Mouse (Mus musculus) c-Kit-negative CD71-positive TER-119-positive erythroid progenitor cells, embryonic 14.5 days (primary cell): ENCODE measurements around the gene Ercc2.

Experiments
- DNase-seq: peaks from one replicate; pipeline ENCODE4 v3.0.0-alpha.2; 2013; ENCODE audit warnings: low read depth, low spot score

Gene Ercc2

GRCm38 (mm10) chr7:19405417-19405816 is 23.6 kb downstream of the Ercc2 start:
- peak; percentile 55 for DNase-seq

- no peak for DNase-seq
These were observed 27.9 kb downstream of the Ercc2 start for GRCm38 (mm10) chr7:19409753-19410152.

- no peak for DNase-seq
These were observed 29.0 kb downstream of the Ercc2 start for GRCm38 (mm10) chr7:19410766-19411344.

- DNase-seq = no peak
These were observed 30.0 kb downstream of the Ercc2 start for GRCm38 (mm10) chr7:19411783-19412182.

GRCm38 (mm10) chr7:19413525-19413924 is 31.7 kb downstream of the Ercc2 start:
- DNase-seq = no peak

- no peak for DNase-seq
These were observed 34.8 kb downstream of the Ercc2 start for GRCm38 (mm10) chr7:19416590-19416989.

- DNase-seq = no peak
These were observed 38.3 kb downstream of the Ercc2 start for GRCm38 (mm10) chr7:19420121-19420520.

GRCm38 (mm10) chr7:19420821-19421636 is 39.2 kb downstream of the Ercc2 start:
- peak; percentile 48 for DNase-seq

- DNase-seq = no peak
These were observed 41.3 kb downstream of the Ercc2 start for GRCm38 (mm10) chr7:19423083-19423482.

GRCm38 (mm10) chr7:19424051-19424450 is 42.2 kb downstream of the Ercc2 start:
- no peak for DNase-seq

- DNase-seq = no peak
These were observed 44.5 kb downstream of the Ercc2 start for GRCm38 (mm10) chr7:19426349-19426748.

- DNase-seq = no peak
These were observed 45.1 kb downstream of the Ercc2 start for GRCm38 (mm10) chr7:19426888-19427287.

GRCm38 (mm10) chr7:19427999-19428650 is 46.3 kb downstream of the Ercc2 start:
- DNase-seq = no peak

GRCm38 (mm10) chr7:19429726-19430125 is 47.9 kb downstream of the Ercc2 start:
- no peak for DNase-seq

- DNase-seq = no peak
These were observed 48.6 kb downstream of the Ercc2 start for GRCm38 (mm10) chr7:19430402-19430801.

GRCm38 (mm10) chr7:19432475-19432874 is 50.7 kb downstream of the Ercc2 start:
- DNase-seq = no peak

- no peak for DNase-seq
These were observed 54.5 kb downstream of the Ercc2 start for GRCm38 (mm10) chr7:19436276-19436675.

GRCm38 (mm10) chr7:19437048-19437447 is 55.2 kb downstream of the Ercc2 start:
- DNase-seq = no peak

- DNase-seq = no peak
These were observed 59.8 kb downstream of the Ercc2 start for GRCm38 (mm10) chr7:19441448-19442091.

GRCm38 (mm10) chr7:19443344-19443743 is 61.5 kb downstream of the Ercc2 start:
- peak; percentile 57 for DNase-seq

- no peak for DNase-seq
These were observed 63.0 kb downstream of the Ercc2 start for GRCm38 (mm10) chr7:19444801-19445200.
